Mouse (Mus musculus) neural tube, embryonic 12.5 days (tissue): ENCODE data around the gene Rbx1. TPM values are rescaled to one million over a fixed set of nuclear protein-coding genes. Genes with fewer than 3 reads are reported as not detected.

ENCODE experiments used
- ATAC-seq: fragments of 200-750 bp; cut with Nextera tagmentation; 2 replicates; pipeline ENCODE4 v1.8.0; 2017; ENCODE audit warnings: low read depth, mild to moderate bottlenecking, moderate TSS enrichment, moderate library complexity; ENCODE audit not compliant: low FRiP score
- H3K27ac ChIP-seq: fragments of 300-500 bp; sonication (generic); 2 replicates; pipeline ENCODE4 v1.5.1; 2016
- H3K27me3 ChIP-seq: fragments of 300-500 bp; sonication (generic); replicated peaks from 2 replicates; pipeline ENCODE4 v1.6.1; 2016; ENCODE audit warnings: mild to moderate bottlenecking
- H3K36me3 ChIP-seq: fragments of 300-500 bp; sonication (generic); 2 replicates; pipeline ENCODE4 v1.6.1; 2016; ENCODE audit warnings: mild to moderate bottlenecking
- H3K4me1 ChIP-seq: fragments of 300-500 bp; sonication (generic); 2 replicates; pipeline ENCODE4 v1.6.1; 2016
- H3K4me2 ChIP-seq: fragments of 300-500 bp; sonication (generic); replicated peaks from 2 replicates; pipeline ENCODE4 v1.6.1; 2016; ENCODE audit warnings: mild to moderate bottlenecking
- H3K4me3 ChIP-seq: fragments of 300-500 bp; sonication (generic); 2 replicates; pipeline ENCODE4 v1.5.1; 2016
- H3K9ac ChIP-seq: fragments of 300-500 bp; sonication (generic); 2 replicates; pipeline ENCODE4 v1.6.1; 2016; ENCODE audit warnings: mild to moderate bottlenecking
- H3K9me3 ChIP-seq: fragments of 300-500 bp; sonication (generic); 2 replicates; pipeline ENCODE4 v1.6.1; 2016; ENCODE audit warnings: mild to moderate bottlenecking
- WGBS: fragments of 180-500 bp; shearing (Covaris S2); methylation state at CpG from one replicate; pipeline ENCODE4 v1.1.7; 2016; 5-methylcytosine and 5-hydroxymethylcytosine counted together
- polyA plus RNA-seq: library from polyadenylated mRNA; unstranded; fragments of >200 nt; fragmentation: Nextera tagmentation; extraction: Ambion mirVana; gene quantifications from 2 replicates; pipeline ENCODE4 v1.2.1, GENCODE M21; 2016

The Rbx1 gene
- polyA plus RNA-seq, 1 experiment from 2014 or later: 477 TPM

DNA sequence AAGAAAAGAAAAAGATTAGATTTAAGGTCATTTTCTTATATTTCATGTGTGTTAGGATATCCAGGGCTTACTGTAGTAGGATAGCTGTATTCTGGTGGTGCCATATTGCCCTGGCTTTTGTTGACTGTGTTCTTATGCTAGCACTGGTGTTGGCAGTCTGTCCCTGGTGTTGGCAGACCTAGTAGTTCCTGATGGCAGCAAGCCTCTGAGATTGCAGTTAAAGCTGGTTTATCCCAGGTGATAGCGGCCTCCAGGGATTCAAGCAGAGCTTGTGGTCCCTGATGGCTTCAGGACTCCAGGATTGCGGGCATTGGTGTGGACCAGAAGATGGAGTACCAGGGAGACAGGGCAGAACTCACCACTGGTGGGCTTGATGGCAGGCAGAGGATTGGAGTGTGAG, 37.4 kb downstream of the Rbx1 start:
- 93% methylated on average over 2 of the region's 2 CpGs for WGBS

DNA sequence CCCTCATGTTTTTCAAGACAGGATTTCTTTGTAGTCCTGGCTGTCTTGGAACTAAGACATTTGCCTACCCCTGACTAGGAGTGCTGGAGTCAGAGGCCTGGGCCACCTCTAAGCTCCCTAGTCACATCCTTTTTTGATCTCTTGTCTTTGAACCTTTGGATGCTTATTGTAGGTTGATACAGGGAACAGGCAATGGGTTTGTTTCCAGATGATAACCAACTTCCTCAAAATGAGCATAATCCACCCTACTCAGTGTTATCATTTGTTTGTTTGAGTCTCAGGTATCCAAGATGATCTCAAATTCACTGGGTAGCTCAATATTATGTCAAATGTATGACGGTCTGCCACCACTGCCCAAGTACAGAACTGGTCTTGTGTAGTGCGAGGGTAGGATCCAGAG, 37.9 kb downstream of the Rbx1 start:
- H3K27ac ChIP-seq: no peak overlapping the region
- no peak overlapping the region for H3K4me2 ChIP-seq
- H3K9me3 ChIP-seq: no peaks in the 10 kb centered on the region
- 98% methylated on average over 2 of the region's 2 CpGs for WGBS
- no peak for ATAC-seq
- no peak overlapping the region for H3K9ac ChIP-seq
- H3K36me3 ChIP-seq: no peaks in the 10 kb centered on the region
- H3K27me3 ChIP-seq: no peaks in the 10 kb centered on the region
- H3K4me1 ChIP-seq: no peaks in the 10 kb centered on the region
- no peak overlapping the region for H3K4me3 ChIP-seq

More for the DNA sequence above, 37.4 kb downstream of the Rbx1 start:
- Histone ChIP-seq H3K27ac (no peak overlapping the region), H3K4me2 (no peak overlapping the region), H3K36me3 (no peaks in the 10 kb centered on the region), H3K9ac (no peak overlapping the region), H3K4me1 (no peaks in the 10 kb centered on the region), H3K9me3 (no peaks in the 10 kb centered on the region), H3K4me3 (no peak overlapping the region), H3K27me3 (no peaks in the 10 kb centered on the region)
- ATAC-seq: no peak

DNA sequence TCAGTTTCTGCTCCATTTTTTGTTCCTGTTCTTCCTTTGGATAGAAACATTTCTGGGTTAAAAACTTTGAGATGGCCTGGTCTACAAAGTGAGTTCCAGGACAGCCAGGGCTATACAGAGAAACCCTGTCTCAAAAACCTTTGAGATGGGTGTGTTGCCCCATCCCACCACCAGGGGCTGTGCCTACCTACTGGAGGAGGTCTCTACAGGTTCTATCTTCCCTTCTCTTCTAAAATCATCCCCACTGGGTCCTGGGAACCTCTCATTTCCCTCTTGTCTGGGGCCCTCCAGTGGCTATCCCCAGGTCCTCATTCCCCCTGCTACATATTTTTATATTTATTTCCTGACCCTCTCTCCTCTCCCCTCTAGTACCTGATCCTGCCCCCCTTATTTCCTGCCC, 41.1 kb downstream of the Rbx1 start:
- Histone ChIP-seq H3K27ac (no peak overlapping the region), H3K9me3 (no peaks in the 10 kb centered on the region), H3K4me3 (no peak overlapping the region), H3K4me1 (no peaks in the 10 kb centered on the region), H3K27me3 (no peaks in the 10 kb centered on the region), H3K4me2 (no peak overlapping the region), H3K36me3 (no peaks in the 10 kb centered on the region), H3K9ac (no peak overlapping the region)
- ATAC-seq: no peak

DNA sequence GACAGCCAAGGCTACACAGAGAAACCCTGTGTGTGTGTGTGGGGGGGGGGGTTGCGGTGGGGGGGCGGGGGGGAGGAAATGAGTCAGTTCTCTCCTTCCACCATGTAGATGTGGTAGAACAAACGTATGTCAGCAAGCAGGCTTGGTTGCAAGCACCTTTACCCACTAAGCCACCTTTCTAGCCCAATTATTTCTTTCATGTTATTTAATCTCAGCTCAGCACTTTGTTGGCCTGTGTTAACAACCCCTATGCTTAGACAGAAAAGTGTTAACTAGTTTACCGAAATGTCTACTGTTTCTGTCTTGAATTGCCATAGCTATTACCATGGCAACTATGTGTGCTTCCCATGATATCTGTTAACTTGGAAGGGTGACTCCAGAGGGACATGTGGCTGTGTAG, 44.5 kb downstream of the Rbx1 start:
- Histone ChIP-seq H3K9me3 (no peaks in the 10 kb centered on the region), H3K9ac (no peak overlapping the region), H3K36me3 (no peaks in the 10 kb centered on the region), H3K4me2 (no peak overlapping the region), H3K27me3 (no peaks in the 10 kb centered on the region), H3K27ac (no peak overlapping the region), H3K4me1 (peaks cover 9% of the 10 kb centered on the region), H3K4me3 (no peak overlapping the region)
- WGBS: 82% methylated on average over 4 of the region's 4 CpGs
- no peak for ATAC-seq

DNA sequence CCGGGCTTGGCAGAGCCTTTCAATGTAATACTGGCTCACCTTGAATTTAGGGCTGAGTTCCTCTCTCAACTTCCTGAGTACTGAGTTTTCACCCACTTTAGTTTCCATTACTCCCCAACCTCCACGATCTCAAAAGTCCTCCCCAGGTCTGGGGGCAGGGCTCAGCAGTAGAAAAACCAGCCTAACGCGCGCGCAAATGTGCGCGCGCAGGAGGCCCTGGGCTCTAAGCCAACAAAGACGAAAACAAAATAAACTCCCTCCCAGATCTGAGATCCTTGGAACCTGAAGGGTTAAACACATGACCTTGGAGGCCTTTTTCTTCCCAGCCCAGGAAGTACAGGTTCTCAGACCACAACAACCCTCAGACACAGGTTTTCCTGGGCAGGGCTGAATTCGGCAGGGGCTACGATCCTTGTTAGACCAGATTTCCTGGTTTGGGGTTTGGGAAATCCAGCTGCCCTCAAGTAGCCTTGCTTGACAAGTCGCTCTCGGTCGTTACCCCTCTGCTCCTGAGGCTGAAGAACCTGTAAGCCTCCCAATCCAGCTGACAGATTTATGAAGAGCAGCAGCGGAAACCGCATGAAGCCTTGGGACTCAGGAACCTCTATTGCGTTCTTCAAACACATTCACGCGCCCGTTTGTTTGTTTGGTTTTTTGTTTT, 45.6 kb downstream of the Rbx1 start:
- H3K4me2 ChIP-seq: peak overlapping the region; percentile 10; the same call in 1 of the 2 replicates
- H3K4me3 ChIP-seq: no peak overlapping the region
- no peak overlapping the region for H3K9ac ChIP-seq
- no peaks in the 10 kb centered on the region for H3K9me3 ChIP-seq
- ATAC-seq: no peak
- 51% methylated on average over 21 of the region's 21 CpGs for WGBS
- no peaks in the 10 kb centered on the region for H3K27me3 ChIP-seq
- H3K4me1 ChIP-seq: peaks cover 9% of the 10 kb centered on the region
- H3K27ac ChIP-seq: no peak overlapping the region
- no peaks in the 10 kb centered on the region for H3K36me3 ChIP-seq

DNA sequence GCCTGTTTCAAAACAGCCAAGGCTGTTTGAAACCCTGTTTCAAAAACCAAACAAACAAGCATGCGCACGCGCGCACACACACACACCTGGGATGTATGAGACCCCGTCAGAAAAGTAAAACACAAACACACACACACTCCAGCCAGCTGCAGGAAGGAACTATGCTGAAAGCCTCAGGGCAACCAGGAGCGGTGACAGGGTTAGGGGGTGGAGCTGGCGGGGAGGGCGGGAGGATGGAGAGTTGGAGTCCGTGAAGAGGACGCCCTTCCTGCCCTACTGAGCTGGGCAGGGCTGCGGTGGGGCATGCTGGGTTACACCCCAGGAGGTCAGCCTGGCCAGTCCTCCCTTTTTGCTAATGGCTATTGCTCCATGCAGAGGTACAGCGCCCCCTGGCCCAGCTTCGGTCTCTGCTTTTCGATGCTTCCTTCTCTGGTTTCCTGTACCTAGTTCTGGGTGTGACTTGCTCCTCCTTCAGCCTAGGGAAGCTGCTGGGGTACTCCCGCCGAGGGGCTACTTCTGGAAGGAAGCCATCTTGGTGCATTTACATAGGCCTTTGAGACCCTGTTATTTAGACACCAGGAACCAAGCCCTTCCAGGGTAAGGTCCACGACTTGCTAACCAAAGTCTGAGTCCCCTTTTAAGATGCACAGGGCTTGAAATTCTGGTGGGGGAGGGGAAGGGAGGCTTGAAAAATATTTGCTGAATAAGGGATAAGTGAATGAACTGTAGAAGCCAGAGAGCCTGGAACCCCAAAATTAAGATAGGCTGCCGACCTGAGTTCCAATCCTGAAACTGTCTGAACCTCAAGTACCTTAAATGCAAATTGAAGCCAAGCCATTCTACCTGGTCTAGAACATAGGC, 48.2 kb downstream of the Rbx1 start:
- H3K27ac ChIP-seq: no peak overlapping the region
- H3K4me1 ChIP-seq: peaks cover 9% of the 10 kb centered on the region
- no peaks in the 10 kb centered on the region for H3K27me3 ChIP-seq
- WGBS: 12% methylated on average over 18 of the region's 18 CpGs
- no peak for ATAC-seq
- H3K4me3 ChIP-seq: peak overlapping the region; percentile 22
- H3K9me3 ChIP-seq: no peaks in the 10 kb centered on the region
- peak overlapping the region; percentile 62 for H3K4me2 ChIP-seq
- no peaks in the 10 kb centered on the region for H3K36me3 ChIP-seq
- peak overlapping the region; percentile 38 for H3K9ac ChIP-seq

DNA sequence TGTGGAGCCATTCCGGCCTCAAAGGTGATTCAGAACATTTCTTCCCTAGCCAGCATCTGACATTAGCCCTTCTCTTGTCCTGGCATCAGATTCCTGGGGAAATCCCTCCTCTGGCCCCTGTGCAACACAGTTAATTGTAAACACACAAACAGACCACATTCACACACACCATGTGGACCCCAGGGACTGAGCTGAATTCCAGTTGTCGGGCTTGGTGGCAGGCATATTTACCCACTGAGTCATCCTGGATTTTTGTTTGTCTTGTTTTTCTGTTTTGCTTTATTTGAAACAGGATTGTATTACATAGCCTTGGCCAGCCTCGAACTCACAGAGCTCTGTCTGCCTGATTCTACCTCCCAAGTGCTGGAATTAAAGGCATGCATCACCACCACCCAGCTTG, 49.1 kb downstream of the Rbx1 start:
- H3K4me1 ChIP-seq: peaks cover 9% of the 10 kb centered on the region
- H3K9me3 ChIP-seq: no peaks in the 10 kb centered on the region
- H3K27me3 ChIP-seq: no peaks in the 10 kb centered on the region
- no peak overlapping the region for H3K4me2 ChIP-seq
- WGBS: 92% methylated on average over 3 of the region's 3 CpGs
- H3K27ac ChIP-seq: no peak overlapping the region
- no peak overlapping the region for H3K9ac ChIP-seq
- no peaks in the 10 kb centered on the region for H3K36me3 ChIP-seq
- ATAC-seq: no peak
- H3K4me3 ChIP-seq: no peak overlapping the region

DNA sequence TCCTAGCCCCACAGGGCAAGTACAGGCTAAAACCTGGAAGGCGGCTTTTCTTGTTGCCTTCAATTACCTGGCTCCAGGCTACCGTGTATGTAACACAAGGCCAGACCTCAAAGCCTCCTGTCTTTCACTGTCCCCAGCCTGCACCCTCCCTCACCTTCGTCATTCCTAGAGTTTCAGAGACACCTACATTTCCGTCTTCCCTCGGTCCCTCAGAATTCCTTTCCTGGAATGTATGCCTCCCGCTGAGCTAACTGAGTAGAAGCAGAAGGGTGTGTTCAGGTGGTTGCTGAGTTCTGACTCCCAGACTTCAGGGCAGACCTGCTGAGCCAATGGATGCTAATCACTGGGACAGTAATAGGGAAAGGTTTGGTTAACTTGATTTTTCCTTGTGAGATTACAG, 51.9 kb downstream of the Rbx1 start:
- ATAC-seq: no peak
- Histone ChIP-seq H3K4me1 (peaks cover 13% of the 10 kb centered on the region), H3K4me2 (no peak overlapping the region), H3K27ac (no peak overlapping the region), H3K36me3 (no peaks in the 10 kb centered on the region), H3K9me3 (no peaks in the 10 kb centered on the region), H3K27me3 (no peaks in the 10 kb centered on the region; the same call in 1 of the 2 replicates), H3K9ac (no peak overlapping the region), H3K4me3 (no peak overlapping the region)
- WGBS: 58% methylated on average over 6 of the region's 6 CpGs

DNA sequence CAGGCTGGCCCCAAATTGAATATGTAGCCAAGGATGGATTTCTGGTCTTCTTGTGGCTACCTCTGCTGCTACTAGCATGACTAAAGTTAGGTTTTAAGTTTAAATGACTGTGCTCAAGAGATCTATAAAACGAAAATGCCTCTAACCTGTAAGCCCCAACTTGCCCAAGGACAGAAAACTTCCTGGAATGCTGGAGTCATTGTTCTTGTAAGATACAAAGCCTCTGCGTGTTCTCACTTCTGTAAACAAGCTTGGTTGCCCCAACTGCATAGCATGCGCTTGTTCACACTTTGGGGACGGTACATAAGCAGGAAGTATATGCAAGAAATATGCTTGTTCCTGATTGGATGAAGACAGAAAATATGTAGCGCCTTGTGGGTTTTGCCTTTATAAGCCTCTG, 52.7 kb downstream of the Rbx1 start:
- no peak overlapping the region for H3K4me3 ChIP-seq
- H3K4me1 ChIP-seq: peaks cover 13% of the 10 kb centered on the region
- H3K4me2 ChIP-seq: no peak overlapping the region
- no peaks in the 10 kb centered on the region; the same call in 1 of the 2 replicates for H3K27me3 ChIP-seq
- no peak overlapping the region for H3K27ac ChIP-seq
- no peak overlapping the region for H3K9ac ChIP-seq
- H3K9me3 ChIP-seq: no peaks in the 10 kb centered on the region
- no peak for ATAC-seq
- H3K36me3 ChIP-seq: no peaks in the 10 kb centered on the region
- WGBS: 80% methylated on average over 5 of the region's 5 CpGs

DNA sequence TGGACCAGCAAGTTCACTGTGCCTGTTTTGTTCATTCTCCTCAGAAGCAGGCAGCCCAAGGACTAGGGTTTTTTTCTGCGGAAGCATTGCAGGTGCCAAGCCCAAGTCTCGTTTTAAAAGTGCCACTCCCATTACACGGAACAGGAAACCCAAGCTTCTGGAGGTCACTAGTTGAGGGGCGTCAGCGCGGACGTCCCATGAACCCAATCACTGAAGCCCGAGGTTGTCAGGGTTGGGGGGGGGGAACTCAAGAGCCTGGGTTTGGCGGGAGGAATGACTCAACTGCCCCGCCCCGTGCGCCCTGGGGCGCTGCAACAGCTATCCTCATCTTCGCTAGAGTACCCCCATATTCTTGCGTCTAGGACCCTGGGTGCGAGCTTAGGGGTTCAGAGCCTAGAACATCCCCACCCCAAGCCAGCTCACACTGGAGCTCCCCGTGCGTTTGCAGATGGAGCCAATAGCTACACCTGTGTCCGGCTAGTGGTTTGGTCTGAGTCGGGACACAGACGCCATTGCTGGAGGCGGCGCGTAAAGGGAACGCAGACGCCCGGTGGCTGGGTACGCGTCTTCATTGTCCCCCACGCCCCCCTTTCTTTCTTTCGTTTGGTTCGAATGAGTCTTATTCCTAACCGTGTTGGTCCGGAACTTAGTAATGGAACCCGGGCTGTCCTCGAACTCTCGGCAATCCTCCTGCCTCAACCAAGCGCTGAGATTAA, 56.1 kb downstream of the Rbx1 start:
- no peaks in the 10 kb centered on the region; the same call in 1 of the 2 replicates for H3K27me3 ChIP-seq
- under 1% methylated on average over 38 of the region's 38 CpGs for WGBS
- peak; percentile 22; the same call in 1 of the 2 replicates for ATAC-seq
- H3K9ac ChIP-seq: peak overlapping the region; percentile 68
- no peaks in the 10 kb centered on the region for H3K36me3 ChIP-seq
- H3K27ac ChIP-seq: no peak overlapping the region
- H3K4me3 ChIP-seq: peak overlapping the region; percentile 45
- peak overlapping the region; percentile 95 for H3K4me2 ChIP-seq
- H3K4me1 ChIP-seq: peaks cover 4% of the 10 kb centered on the region; the same call in 1 of the 2 replicates
- H3K9me3 ChIP-seq: no peaks in the 10 kb centered on the region

DNA sequence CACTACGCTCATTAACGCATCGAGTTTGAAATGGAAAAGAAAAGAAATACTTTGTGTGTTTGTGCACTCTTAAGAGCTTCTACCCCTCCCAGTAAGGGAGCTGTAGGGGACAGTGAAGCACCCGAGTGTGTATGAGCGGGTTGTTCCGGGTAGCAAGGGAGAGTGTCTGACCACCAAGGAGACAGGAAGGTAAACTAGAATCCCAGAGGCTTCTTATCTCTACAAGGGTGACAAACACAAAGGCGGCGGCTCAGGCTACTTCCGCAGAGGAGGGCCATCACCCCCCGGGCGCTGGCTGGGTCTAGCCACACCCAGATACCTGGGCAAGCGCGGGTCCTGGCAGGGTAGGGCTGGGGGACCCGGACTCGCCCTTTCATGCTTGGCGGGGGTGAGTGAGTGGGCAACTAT, 56.7 kb downstream of the Rbx1 start:
- H3K9me3 ChIP-seq: no peaks in the 10 kb centered on the region
- peak; percentile 64 for ATAC-seq
- peaks cover 4% of the 10 kb centered on the region; the same call in 1 of the 2 replicates for H3K4me1 ChIP-seq
- H3K36me3 ChIP-seq: no peaks in the 10 kb centered on the region
- H3K4me2 ChIP-seq: peak overlapping the region; percentile 95
- peak overlapping the region; percentile 45 for H3K4me3 ChIP-seq
- peak overlapping the region; percentile 68 for H3K9ac ChIP-seq
- under 1% methylated on average over 16 of the region's 16 CpGs for WGBS
- no peak overlapping the region; the same call in 1 of the 2 replicates for H3K27ac ChIP-seq
- no peaks in the 10 kb centered on the region; the same call in 1 of the 2 replicates for H3K27me3 ChIP-seq
